Mouse (Mus musculus): ENCODE results near the gene Ranbp9. TPM values are rescaled to one million over a fixed set of nuclear protein-coding genes. Genes with fewer than 3 reads are reported as not detected.

Gene Ranbp9
- polyA plus RNA-seq, 1 experiment from 2014 or later = 10.6 TPM

- DNase-seq (ENCODE audit: extremely low spot score, low spot score) = no peak
- peaks cover 8% of the 10 kb centered on the region; the same call in 1 of the 2 replicates for H3K9me3 ChIP-seq
- peaks cover 38% of the 10 kb centered on the region for H3K36me3 ChIP-seq (replicated peaks)
- peaks cover 23% of the 10 kb centered on the region for H3K4me1 ChIP-seq
- H3K27ac ChIP-seq = no peak overlapping the region
- H3K27me3 ChIP-seq (ENCODE audit: poor library complexity, severe bottlenecking) = no peaks in the 10 kb centered on the region
- 98% methylated on average over 6 of the region's 6 CpGs for WGBS
- no peak overlapping the region for H3K4me3 ChIP-seq
Measured at GRCm38 (mm10) chr13:43370063-43370462, 111.0 kb downstream of the Ranbp9 start.

DNA sequence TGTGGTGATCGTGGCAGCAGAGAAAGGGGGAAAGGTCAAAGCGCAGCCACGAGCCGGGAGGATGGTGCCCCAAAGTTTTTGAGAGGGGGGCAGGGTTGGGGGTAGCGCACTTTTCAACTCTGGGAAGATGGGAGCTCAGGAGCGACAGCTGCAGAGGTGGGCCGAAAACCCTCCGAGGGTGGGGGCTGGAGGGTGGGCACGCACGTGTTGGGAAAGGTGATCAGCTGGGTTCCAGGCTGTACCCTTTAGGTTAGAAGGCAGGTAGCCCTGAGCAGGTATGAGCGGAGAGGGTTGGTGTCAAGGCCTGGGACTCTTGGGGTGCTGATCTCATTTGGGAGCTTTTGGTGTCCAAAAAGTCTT lies 115.3 kb downstream of the Ranbp9 start:
- H3K36me3 ChIP-seq (replicated peaks) = peaks cover 4% of the 10 kb centered on the region
- DNase-seq (ENCODE audit: extremely low spot score, low spot score) = no peak

GRCm38 (mm10) chr13:43364985-43365824 lies 115.9 kb downstream of the Ranbp9 start, which contains the start of gene Sirt5:
Gene Sirt5 (plus strand): TSS chr13:43365496.
- peaks cover 20% of the 10 kb centered on the region for H3K4me1 ChIP-seq
- WGBS = 15% methylated on average over 41 of the region's 42 CpGs
- H3K27ac ChIP-seq = peak within 1 kb of the TSS; percentile 93
- H3K36me3 ChIP-seq (replicated peaks) = no peaks in the 10 kb centered on the region
- DNase-seq (ENCODE audit: extremely low spot score, low spot score) = peak; percentile 94
- no peaks in the 10 kb centered on the region for H3K27me3 ChIP-seq (ENCODE audit: poor library complexity, severe bottlenecking)
- peak within 1 kb of the TSS; percentile 68 for H3K4me3 ChIP-seq
- no peaks in the 10 kb centered on the region for H3K9me3 ChIP-seq

More for the DNA sequence above, 115.3 kb downstream of the Ranbp9 start:
- Histone ChIP-seq H3K9me3 (no peaks in the 10 kb centered on the region), H3K27ac (peak overlapping the region; percentile 93), H3K27me3 (ENCODE audit: poor library complexity, severe bottlenecking) (no peaks in the 10 kb centered on the region), H3K4me1 (peaks cover 20% of the 10 kb centered on the region), H3K4me3 (peak overlapping the region; percentile 68)
- WGBS = 9% methylated on average over 11 of the region's 11 CpGs

GRCm38 (mm10) chr13:43362353-43362752 lies 118.7 kb downstream of the Ranbp9 start:
- Histone ChIP-seq H3K27me3 (ENCODE audit: poor library complexity, severe bottlenecking) (no peaks in the 10 kb centered on the region), H3K36me3 (replicated peaks) (no peaks in the 10 kb centered on the region), H3K9me3 (no peaks in the 10 kb centered on the region), H3K4me1 (peaks cover 26% of the 10 kb centered on the region), H3K27ac (no peak overlapping the region), H3K4me3 (no peak overlapping the region)
- 91% methylated on average over 9 of the region's 9 CpGs for WGBS
- no peak for DNase-seq (ENCODE audit: extremely low spot score, low spot score)

GRCm38 (mm10) chr13:43360534-43360933 lies 120.5 kb downstream of the Ranbp9 start:
- Histone ChIP-seq H3K4me3 (no peak overlapping the region), H3K36me3 (replicated peaks) (no peaks in the 10 kb centered on the region), H3K4me1 (peaks cover 16% of the 10 kb centered on the region), H3K27me3 (ENCODE audit: poor library complexity, severe bottlenecking) (no peaks in the 10 kb centered on the region), H3K27ac (no peak overlapping the region), H3K9me3 (no peaks in the 10 kb centered on the region)
- 73% methylated on average over 6 of the region's 6 CpGs for WGBS
- DNase-seq (ENCODE audit: extremely low spot score, low spot score) = no peak

DNA sequence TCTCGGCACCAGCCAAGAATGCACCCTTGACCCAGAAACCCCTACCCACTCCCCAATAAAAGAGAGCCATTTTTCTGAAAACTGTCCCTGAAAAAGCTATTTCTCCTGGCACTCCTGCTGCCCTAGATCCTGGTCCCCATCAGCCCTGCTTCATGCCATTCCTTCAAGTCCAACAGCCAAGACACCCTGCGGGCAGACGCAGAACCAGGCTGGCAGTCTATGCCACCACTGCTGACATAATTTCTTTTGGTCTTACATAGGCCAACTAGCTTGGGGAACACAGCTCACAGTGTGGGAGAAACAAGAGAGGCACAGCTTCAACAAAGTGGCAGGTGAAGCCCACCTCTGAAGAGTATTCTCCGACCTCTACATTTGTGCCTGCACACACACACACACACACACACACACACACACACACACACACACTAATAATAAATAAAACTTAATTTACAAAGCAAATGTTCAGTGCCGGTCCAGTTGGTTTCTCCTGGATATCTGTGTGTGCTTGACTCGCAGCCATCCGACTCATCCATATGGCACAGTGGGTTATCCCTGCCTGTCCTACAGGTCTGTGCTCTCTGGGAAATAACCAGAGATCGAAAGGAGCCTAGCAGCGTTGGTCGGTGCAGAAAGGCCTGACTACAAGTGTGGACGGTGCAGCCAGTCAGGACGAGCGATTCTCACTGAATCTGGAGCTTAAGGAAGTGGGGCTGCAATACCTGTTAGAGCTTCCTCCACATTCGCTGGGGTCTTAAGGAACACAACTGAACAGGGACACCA lies 124.5 kb downstream of the Ranbp9 start:
- Histone ChIP-seq H3K4me3 (no peak overlapping the region), H3K4me1 (peaks cover 7% of the 10 kb centered on the region), H3K36me3 (replicated peaks) (no peaks in the 10 kb centered on the region), H3K27me3 (ENCODE audit: poor library complexity, severe bottlenecking) (no peaks in the 10 kb centered on the region), H3K9me3 (no peaks in the 10 kb centered on the region), H3K27ac (no peak overlapping the region)
- 86% methylated on average over 14 of the region's 14 CpGs for WGBS
- DNase-seq (ENCODE audit: extremely low spot score, low spot score) = no peak

GRCm38 (mm10) chr13:43354362-43354761 lies 126.7 kb downstream of the Ranbp9 start:
- no peak overlapping the region for H3K27ac ChIP-seq
- no peak for DNase-seq (ENCODE audit: extremely low spot score, low spot score)
- H3K4me3 ChIP-seq = no peak overlapping the region
- no peaks in the 10 kb centered on the region for H3K27me3 ChIP-seq (ENCODE audit: poor library complexity, severe bottlenecking)
- H3K9me3 ChIP-seq = no peaks in the 10 kb centered on the region
- H3K4me1 ChIP-seq = peaks cover 10% of the 10 kb centered on the region
- 92% methylated on average over 12 of the region's 12 CpGs for WGBS
- no peaks in the 10 kb centered on the region for H3K36me3 ChIP-seq (replicated peaks)

DNA sequence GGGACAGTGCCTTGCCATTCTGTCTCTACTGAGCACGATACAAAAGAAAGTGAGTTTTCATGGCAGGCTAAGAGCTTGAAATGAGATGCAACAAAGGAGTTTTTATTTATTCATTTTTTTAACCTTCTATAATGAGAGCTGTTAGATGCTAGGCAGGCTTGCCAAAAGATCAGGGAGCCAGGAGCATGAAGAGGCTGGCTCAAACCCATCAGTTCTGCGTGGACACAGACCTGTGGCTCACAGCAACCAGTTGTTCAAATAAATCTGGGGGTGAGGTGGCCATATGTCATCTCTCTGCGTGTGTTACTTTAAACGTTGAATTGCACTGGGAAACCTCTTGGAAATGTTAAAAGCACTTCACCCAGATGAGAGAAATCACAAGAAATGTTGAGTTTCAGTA lies 127.7 kb downstream of the Ranbp9 start:
- no peak overlapping the region for H3K27ac ChIP-seq
- H3K27me3 ChIP-seq (ENCODE audit: poor library complexity, severe bottlenecking) = no peaks in the 10 kb centered on the region
- no peaks in the 10 kb centered on the region for H3K9me3 ChIP-seq
- DNase-seq (ENCODE audit: extremely low spot score, low spot score) = no peak
- no peaks in the 10 kb centered on the region for H3K36me3 ChIP-seq (replicated peaks)
- WGBS = 87% methylated on average over 4 of the region's 4 CpGs
- H3K4me1 ChIP-seq = peaks cover 4% of the 10 kb centered on the region; the same call in 1 of the 2 replicates
- H3K4me3 ChIP-seq = no peak overlapping the region

Other genes starting within 250 kb of the Ranbp9 start
- gene Gfod1, start 177.1 kb downstream of the Ranbp9 start, polyA plus RNA-seq (2016; fragmentation: Nextera tagmentation; extraction: Ambion mirVana) = 0.18 and 0.22 TPM in 2 replicates
- gene Sirt5, start 115.8 kb downstream of the Ranbp9 start, polyA plus RNA-seq (2016; fragmentation: Nextera tagmentation; extraction: Ambion mirVana) = 28.3 and 33.6 TPM in 2 replicates
- 177 and 181 TPM in 2 replicates for gene Nol7, start 82.9 kb downstream of the Ranbp9 start, polyA plus RNA-seq (2016; fragmentation: Nextera tagmentation; extraction: Ambion mirVana)
- 10.1 and 10.5 TPM in 2 replicates for gene Mcur1, start 78.9 kb upstream of the Ranbp9 start, polyA plus RNA-seq (2016; fragmentation: Nextera tagmentation; extraction: Ambion mirVana)
- 6.6 and 6.7 TPM in 2 replicates for gene Rnf182, start 134.4 kb upstream of the Ranbp9 start, polyA plus RNA-seq (2016; fragmentation: Nextera tagmentation; extraction: Ambion mirVana)